Mouse (Mus musculus) T-cell, adult 2 months (primary cell): Measurements from ENCODE around the gene Pik3c2g.

Experiments used
- DNase-seq: peaks from one replicate; pipeline ENCODE4 v3.0.0; 2022; ENCODE audit warnings: low spot score

The Pik3c2g gene

GRCm38 (mm10) chr6:139841272-139841671 is 254.3 kb downstream of the Pik3c2g start:
- DNase-seq = no peak

- DNase-seq = no peak
Measured at GRCm38 (mm10) chr6:139842626-139843025, 255.6 kb downstream of the Pik3c2g start.

- DNase-seq = no peak
Measured at GRCm38 (mm10) chr6:139843531-139843930, 256.5 kb downstream of the Pik3c2g start.

- no peak for DNase-seq
Measured at GRCm38 (mm10) chr6:139846889-139847544, 260.0 kb downstream of the Pik3c2g start.

- DNase-seq = no peak
Measured at GRCm38 (mm10) chr6:139849931-139850330, 262.9 kb downstream of the Pik3c2g start.

GRCm38 (mm10) chr6:139851705-139852603 is 264.9 kb downstream of the Pik3c2g start:
- DNase-seq = no peak

- DNase-seq = no peak
Measured at GRCm38 (mm10) chr6:139852836-139853235, 265.8 kb downstream of the Pik3c2g start.

GRCm38 (mm10) chr6:139860141-139860540 is 273.1 kb downstream of the Pik3c2g start:
- no peak for DNase-seq

GRCm38 (mm10) chr6:139861534-139861933 is 274.5 kb downstream of the Pik3c2g start:
- no peak for DNase-seq

GRCm38 (mm10) chr6:139865059-139865673 is 278.1 kb downstream of the Pik3c2g start:
- DNase-seq = no peak

GRCm38 (mm10) chr6:139874418-139875176 is 287.6 kb downstream of the Pik3c2g start:
- DNase-seq = no peak

- no peak for DNase-seq
Measured at GRCm38 (mm10) chr6:139876691-139877090, 289.7 kb downstream of the Pik3c2g start.

- DNase-seq = no peak
Measured at GRCm38 (mm10) chr6:139877476-139878361, 290.7 kb downstream of the Pik3c2g start.

GRCm38 (mm10) chr6:139878362-139878696 is 291.3 kb downstream of the Pik3c2g start:
- no peak for DNase-seq

- DNase-seq = no peak
Measured at GRCm38 (mm10) chr6:139882076-139882475, 295.1 kb downstream of the Pik3c2g start.

GRCm38 (mm10) chr6:139887175-139887574 is 300.2 kb downstream of the Pik3c2g start:
- DNase-seq = no peak

- DNase-seq = no peak
Measured at GRCm38 (mm10) chr6:139895637-139896036, 308.6 kb downstream of the Pik3c2g start.

GRCm38 (mm10) chr6:139899630-139900151 is 312.7 kb downstream of the Pik3c2g start:
- DNase-seq = no peak

GRCm38 (mm10) chr6:139901801-139902200 is 314.8 kb downstream of the Pik3c2g start:
- DNase-seq = no peak

- DNase-seq = no peak
Measured at GRCm38 (mm10) chr6:139907138-139907537, 320.1 kb downstream of the Pik3c2g start.
